Mouse (Mus musculus) small intestine, adult 2 months (tissue): ENCODE data around the gene Eif3k. TPM values are rescaled to one million over a fixed set of nuclear protein-coding genes. Genes with fewer than 3 reads are reported as not detected.

Source experiments
- H3K27ac ChIP-seq: fragments of 200-500 bp; 2 replicates; pipeline ENCODE4 v1.5.1; 2012; ENCODE audit warnings: low read depth, low read length, control low read depth, inconsistent platforms; ENCODE audit not compliant: insufficient read depth
- H3K27me3 ChIP-seq: fragments of 200-500 bp; 2 replicates; pipeline ENCODE4 v1.6.1; 2012; ENCODE audit warnings: mild to moderate bottlenecking, moderate library complexity, low read length, inconsistent platforms; ENCODE audit not compliant: control insufficient read depth, insufficient read depth
- H3K36me3 ChIP-seq: fragments of 200-500 bp; 2 replicates; pipeline ENCODE4 v1.6.1; 2012; ENCODE audit warnings: mild to moderate bottlenecking, low read length, control low read depth, inconsistent platforms; ENCODE audit not compliant: control insufficient read depth, insufficient read depth
- H3K4me1 ChIP-seq: fragments of 200-500 bp; 2 replicates; pipeline ENCODE4 v1.6.1; 2012; ENCODE audit warnings: low read length, inconsistent platforms, mixed read lengths; ENCODE audit not compliant: control insufficient read depth, insufficient read depth, insufficient read length
- H3K4me3 ChIP-seq: fragments of 200-500 bp; 2 replicates; pipeline ENCODE4 v1.5.1; 2012; ENCODE audit warnings: low read depth, mild to moderate bottlenecking, control low read depth, inconsistent platforms, low read length, moderate library complexity
- CTCF ChIP-seq: fragments of 200-500 bp; IDR thresholded peaks from 2 replicates; pipeline ENCODE4 v1.5.1; 2012; ENCODE audit warnings: low read depth, mild to moderate bottlenecking, control low read depth, inconsistent platforms, low read length, moderate library complexity, mixed read lengths; ENCODE audit not compliant: insufficient replicate concordance, insufficient read length; ENCODE audit errors: extremely low read depth
- POLR2A ChIP-seq: fragments of 200-500 bp; IDR thresholded peaks from 2 replicates; pipeline ENCODE4 v1.6.1; 2012; ENCODE audit warnings: low read depth, mild to moderate bottlenecking, control low read depth, inconsistent platforms, low read length, moderate library complexity
- WGBS: fragments of 180-500 bp; shearing (Covaris S2); methylation state at CpG from one replicate; pipeline ENCODE4 v1.1.7; 2018; 5-methylcytosine and 5-hydroxymethylcytosine counted together
- polyA plus RNA-seq: library from polyadenylated mRNA; depleted of rRNA; stranded (reverse); fragments of >200 nt; gene quantifications from 2 replicates; pipeline ENCODE4 v1.2.3, GENCODE M21; 2012

Eif3k gene
- polyA plus RNA-seq, 1 experiment, result 169 TPM

GRCm38 (mm10) chr7:28945416-28946270, 36.0 kb downstream of the Eif3k start:
- Histone ChIP-seq H3K4me3 (no peak overlapping the region), H3K27ac (peak overlapping the region; percentile 58), H3K27me3 (no peaks in the 10 kb centered on the region), H3K4me1 (peaks cover 53% of the 10 kb centered on the region), H3K36me3 (peaks cover 37% of the 10 kb centered on the region)
- TF ChIP-seq CTCF (no peak), POLR2A (no peak)
- 65% methylated on average over 10 of the region's 10 CpGs for WGBS

- peak overlapping the region; percentile 58 for H3K27ac ChIP-seq
- no peaks in the 10 kb centered on the region for H3K27me3 ChIP-seq
- 66% methylated on average over 6 of the region's 6 CpGs for WGBS
- H3K4me3 ChIP-seq, result no peak overlapping the region
- peaks cover 57% of the 10 kb centered on the region for H3K4me1 ChIP-seq
- peaks cover 42% of the 10 kb centered on the region for H3K36me3 ChIP-seq
- TF ChIP-seq POLR2A (no peak), CTCF (no peak)
These were observed 36.8 kb downstream of the Eif3k start for GRCm38 (mm10) chr7:28944756-28945415.

- peak overlapping the region; percentile 35 for H3K27ac ChIP-seq
- H3K36me3 ChIP-seq, result peaks cover 37% of the 10 kb centered on the region
- H3K4me1 ChIP-seq, result peaks cover 57% of the 10 kb centered on the region
- H3K4me3 ChIP-seq, result no peak overlapping the region
- WGBS, result 58% methylated on average over 5 of the region's 5 CpGs
- TF ChIP-seq CTCF, result no peak
- TF ChIP-seq POLR2A, result no peak
- no peaks in the 10 kb centered on the region for H3K27me3 ChIP-seq
These were observed 38.0 kb downstream of the Eif3k start for GRCm38 (mm10) chr7:28943451-28944180.

DNA sequence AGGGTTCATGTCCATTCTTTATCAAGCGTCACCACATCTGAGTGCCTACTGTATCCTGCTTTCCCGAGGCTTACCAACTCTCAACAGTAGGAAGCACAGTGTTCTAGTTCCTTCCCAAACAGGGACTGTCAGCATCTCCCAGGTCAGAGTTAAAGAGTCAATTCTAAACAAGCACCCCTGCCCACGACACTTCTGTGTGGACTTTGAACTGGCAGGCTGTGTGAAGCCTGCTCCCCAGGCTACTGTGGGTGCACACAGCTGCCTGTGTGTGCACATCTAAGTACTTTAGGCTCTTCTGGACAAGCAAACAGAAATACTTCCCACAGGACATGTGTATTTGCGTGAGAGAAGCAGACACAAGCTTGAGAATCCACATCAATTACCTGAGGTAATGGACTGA, 40.1 kb downstream of the Eif3k start:
- H3K36me3 ChIP-seq, result peaks cover 28% of the 10 kb centered on the region
- H3K4me3 ChIP-seq, result no peak overlapping the region
- WGBS, result 27% methylated on average over 4 of the region's 4 CpGs
- peak overlapping the region; percentile 60 for H3K27ac ChIP-seq
- TF ChIP-seq POLR2A (no peak), CTCF (no peak)
- peaks cover 52% of the 10 kb centered on the region for H3K4me1 ChIP-seq
- no peaks in the 10 kb centered on the region for H3K27me3 ChIP-seq

- TF ChIP-seq CTCF, result no peak
- no peak for TF ChIP-seq POLR2A
- Histone ChIP-seq H3K27ac (peak overlapping the region; percentile 60), H3K27me3 (no peaks in the 10 kb centered on the region), H3K4me3 (no peak overlapping the region), H3K4me1 (peaks cover 52% of the 10 kb centered on the region), H3K36me3 (peaks cover 25% of the 10 kb centered on the region)
- 68% methylated on average over 4 of the region's 4 CpGs for WGBS
These were observed 40.5 kb downstream of the Eif3k start for GRCm38 (mm10) chr7:28941129-28941528.

DNA sequence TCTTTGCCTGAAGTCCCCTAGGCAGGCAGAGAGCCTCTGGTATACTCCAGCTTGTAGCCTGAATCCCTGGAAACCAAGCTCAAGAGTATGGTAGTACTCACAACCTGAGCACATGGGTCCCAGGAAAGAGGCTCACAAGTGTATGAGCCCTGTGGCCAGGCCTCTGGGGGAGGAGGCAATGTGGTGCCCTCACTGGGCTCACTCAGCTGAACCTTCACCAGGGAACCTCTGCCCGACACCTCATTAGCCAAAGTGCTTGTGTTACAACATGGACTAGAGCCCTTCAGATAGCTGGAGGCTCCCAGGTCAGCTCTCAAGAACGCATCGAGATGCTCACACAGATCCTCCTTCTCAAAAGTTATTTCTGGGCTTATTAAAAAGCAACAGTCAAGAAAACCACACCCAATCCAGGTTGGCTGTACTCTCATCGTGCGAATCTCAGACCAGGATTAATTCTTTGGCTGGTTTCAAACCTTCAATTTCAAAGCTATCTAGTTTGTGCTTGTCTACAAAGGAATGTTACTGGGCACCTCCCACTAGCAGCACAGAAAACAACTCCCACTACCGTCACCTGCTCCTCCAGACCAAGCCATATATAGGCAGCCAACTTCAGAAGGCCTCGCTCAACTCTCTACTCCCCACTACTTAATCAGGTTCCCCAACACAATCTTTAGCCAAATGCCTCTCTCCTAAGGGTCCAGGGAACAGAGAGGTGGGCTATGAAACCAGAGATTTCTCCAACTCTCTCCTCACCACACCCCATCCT, 42.1 kb downstream of the Eif3k start:
- Histone ChIP-seq H3K27me3 (no peaks in the 10 kb centered on the region), H3K27ac (peak overlapping the region; percentile 52), H3K4me3 (no peak overlapping the region), H3K36me3 (peaks cover 23% of the 10 kb centered on the region), H3K4me1 (peaks cover 55% of the 10 kb centered on the region)
- 52% methylated on average over 7 of the region's 7 CpGs for WGBS
- no peak for TF ChIP-seq POLR2A
- TF ChIP-seq CTCF, result no peak

- peaks cover 27% of the 10 kb centered on the region for H3K36me3 ChIP-seq
- H3K4me1 ChIP-seq, result peaks cover 56% of the 10 kb centered on the region
- 57% methylated on average over 4 of the region's 4 CpGs for WGBS
- H3K27ac ChIP-seq, result no peak overlapping the region; the same call in 1 of the 2 replicates
- H3K27me3 ChIP-seq, result no peaks in the 10 kb centered on the region
- H3K4me3 ChIP-seq, result no peak overlapping the region
- TF ChIP-seq POLR2A (no peak), CTCF (no peak)
These were observed 43.0 kb downstream of the Eif3k start for GRCm38 (mm10) chr7:28938654-28939053.
